Mouse (Mus musculus): Measurements from ENCODE around the gene Kif1bp.
"Not testable (repeated sequence)": the region's sequence is repeated elsewhere in the genome, so short reads cannot be mapped to it uniquely, and the experiment has no call there.

The Kif1bp gene

GRCm38 (mm10) chr10:62578338-62579100 lies at the start of gene Kif1bp:
Gene Kif1bp (minus strand): TSS chr10:62578457.
- DNase-seq, result peak; percentile 96 to 99

- no peak for DNase-seq
Observed at GRCm38 (mm10) chr10:62604161-62604560, 25.9 kb upstream of the Kif1bp start.

GRCm38 (mm10) chr10:62603233-62604030 lies 25.2 kb upstream of the Kif1bp start:
- DNase-seq, result no peak

- peak; percentile 90 to 93 for DNase-seq
Observed at GRCm38 (mm10) chr10:62602177-62603040, 24.2 kb upstream of the Kif1bp start, which contains the start of gene Ddx21. Gene Ddx21 (minus strand): TSS chr10:62602281.

- DNase-seq, result no peak
Observed at GRCm38 (mm10) chr10:62601833-62602176, 23.5 kb upstream of the Kif1bp start.

- no peak for DNase-seq
Observed at GRCm38 (mm10) chr10:62601053-62601791, 23.0 kb upstream of the Kif1bp start.

- DNase-seq, result no peak
Observed at GRCm38 (mm10) chr10:62600056-62600455, 21.8 kb upstream of the Kif1bp start.

- DNase-seq, result not testable (repeated sequence)
Observed at GRCm38 (mm10) chr10:62599311-62599710, 21.1 kb upstream of the Kif1bp start.

- DNase-seq, result no peak
Observed at GRCm38 (mm10) chr10:62592496-62592895, 14.2 kb upstream of the Kif1bp start.

- DNase-seq, result peak; percentile 86 to 92
Observed at GRCm38 (mm10) chr10:62590200-62590599, 11.9 kb upstream of the Kif1bp start.

GRCm38 (mm10) chr10:62588616-62589015 lies 10.4 kb upstream of the Kif1bp start:
- DNase-seq, result peak; percentile 15 to 26

GRCm38 (mm10) chr10:62583245-62583644 lies 5.0 kb upstream of the Kif1bp start:
- no peak for DNase-seq

- no peak for DNase-seq
Observed at GRCm38 (mm10) chr10:62582701-62583100, 4.4 kb upstream of the Kif1bp start.

GRCm38 (mm10) chr10:62582263-62582662 lies 4.0 kb upstream of the Kif1bp start:
- no peak for DNase-seq

GRCm38 (mm10) chr10:62579129-62579528 lies 872 bp upstream of the Kif1bp start:
- DNase-seq, result not testable (repeated sequence)

- no peak for DNase-seq
Observed at GRCm38 (mm10) chr10:62577673-62578337, 452 bp downstream of the Kif1bp start.

- DNase-seq, result no peak
Observed at GRCm38 (mm10) chr10:62575001-62575400, 3.3 kb downstream of the Kif1bp start.

- DNase-seq, result no peak
Observed at GRCm38 (mm10) chr10:62570126-62570871, 8.0 kb downstream of the Kif1bp start.

GRCm38 (mm10) chr10:62568861-62569260 lies 9.4 kb downstream of the Kif1bp start:
- no peak for DNase-seq

- no peak for DNase-seq
Observed at GRCm38 (mm10) chr10:62557736-62558135, 20.5 kb downstream of the Kif1bp start.

- DNase-seq, result no peak
Observed at GRCm38 (mm10) chr10:62556558-62556901, 21.7 kb downstream of the Kif1bp start.

All from cerebellum, adult 18-20 months (tissue).